Mouse (Mus musculus): ENCODE data around the gene Rmnd5a. TPM values are rescaled to one million over a fixed set of nuclear protein-coding genes. Genes with fewer than 3 reads are reported as not detected.

Gene Rmnd5a
- polyA plus RNA-seq, 1 experiment from 2014 or later: 10.6 TPM

Other genes starting within 250 kb of the Rmnd5a start
- 3.5 TPM in 1 of 2 replicates, not detected in the other for gene Fabp1, start 240.8 kb downstream of the Rmnd5a start, polyA plus RNA-seq (2015; fragmentation: Nextera tagmentation; extraction: Ambion mirVana)
- 38.3 and 41.4 TPM in 2 replicates for gene Krcc1, start 169.0 kb downstream of the Rmnd5a start, polyA plus RNA-seq (2015; fragmentation: Nextera tagmentation; extraction: Ambion mirVana)
- 1.3 and 1.6 TPM in 2 replicates for gene Smyd1, start 118.4 kb downstream of the Rmnd5a start, polyA plus RNA-seq (2015; fragmentation: Nextera tagmentation; extraction: Ambion mirVana)
- gene Cd8b1, start 117.8 kb downstream of the Rmnd5a start, polyA plus RNA-seq (2015; fragmentation: Nextera tagmentation; extraction: Ambion mirVana): 0.14 TPM in 1 of 2 replicates, not detected in the other
- gene Cd8a, start 67.2 kb downstream of the Rmnd5a start, polyA plus RNA-seq (2015; fragmentation: Nextera tagmentation; extraction: Ambion mirVana): not detected in 2 replicates
- 14.0 and 16.3 TPM in 2 replicates for gene Rnf103, start 53.3 kb upstream of the Rmnd5a start, polyA plus RNA-seq (2015; fragmentation: Nextera tagmentation; extraction: Ambion mirVana)
- 56.7 and 60.5 TPM in 2 replicates for gene Chmp3, start 103.2 kb upstream of the Rmnd5a start, polyA plus RNA-seq (2015; fragmentation: Nextera tagmentation; extraction: Ambion mirVana)
- gene Kdm3a, start 192.4 kb upstream of the Rmnd5a start, polyA plus RNA-seq (2015; fragmentation: Nextera tagmentation; extraction: Ambion mirVana): 52.8 and 56.4 TPM in 2 replicates

Data from embryonic facial prominence, embryonic 13.5 days (tissue).